Mouse (Mus musculus) liver, embryonic 13.5 days (tissue): ENCODE results near the gene Gm10142. TPM values are rescaled to one million over a fixed set of nuclear protein-coding genes. Genes with fewer than 3 reads are reported as not detected.
"Not testable (repeated sequence)": the region's sequence is repeated elsewhere in the genome, so short reads cannot be mapped to it uniquely, and the experiment has no call there.

Source experiments
- ATAC-seq: fragments of 200-750 bp; cut with Nextera tagmentation; 2 replicates; pipeline ENCODE4 v1.8.0; 2017; ENCODE audit warnings: low read depth, mild to moderate bottlenecking, moderate number of reproducible peaks, moderate library complexity
- DNase-seq: peaks from one replicate; pipeline ENCODE4 v3.0.0; 2022
- H3K27ac ChIP-seq: fragments of 300-500 bp; sonication (generic); 2 replicates; pipeline ENCODE4 v1.5.1; 2015; ENCODE audit warnings: moderate library complexity, mild to moderate bottlenecking, inconsistent platforms
- H3K27me3 ChIP-seq: fragments of 300-500 bp; sonication (generic); 2 replicates; pipeline ENCODE4 v1.6.1; 2015; ENCODE audit warnings: mild to moderate bottlenecking, inconsistent platforms
- H3K36me3 ChIP-seq: fragments of 300-500 bp; sonication (generic); 2 replicates; pipeline ENCODE4 v1.6.1; 2015; ENCODE audit warnings: mild to moderate bottlenecking, inconsistent platforms
- H3K4me1 ChIP-seq: fragments of 300-500 bp; sonication (generic); replicated peaks from 2 replicates; pipeline ENCODE4 v1.6.1; 2015; ENCODE audit warnings: inconsistent platforms
- H3K4me2 ChIP-seq: fragments of 300-500 bp; sonication (generic); 2 replicates; pipeline ENCODE4 v1.6.1; 2015; ENCODE audit warnings: inconsistent platforms, mild to moderate bottlenecking, moderate library complexity
- H3K4me3 ChIP-seq: fragments of 300-500 bp; sonication (generic); replicated peaks from 2 replicates; pipeline ENCODE4 v1.5.1; 2015; ENCODE audit warnings: mild to moderate bottlenecking, inconsistent platforms
- H3K9ac ChIP-seq: fragments of 300-500 bp; sonication (generic); 2 replicates; pipeline ENCODE4 v1.6.1; 2015; ENCODE audit warnings: mild to moderate bottlenecking, inconsistent platforms
- H3K9me3 ChIP-seq: fragments of 300-500 bp; sonication (generic); replicated peaks from 2 replicates; pipeline ENCODE4 v1.6.1; 2016; ENCODE audit warnings: inconsistent platforms
- WGBS: fragments of 180-500 bp; shearing (Covaris S2); methylation state at CpG from one replicate; pipeline ENCODE4 v1.1.7; 2015; ENCODE audit not compliant: insufficient replicate concordance; 5-methylcytosine and 5-hydroxymethylcytosine counted together
- polyA plus RNA-seq: library from polyadenylated mRNA; unstranded; fragments of >200 nt; fragmentation: Nextera tagmentation; extraction: Ambion mirVana; gene quantifications from 2 replicates; pipeline ENCODE4 v1.2.1, GENCODE M21; 2015

Gm10142 gene
- polyA plus RNA-seq, 1 experiment from 2014 or later: not detected

GRCm38 (mm10) chr10:77741924-77742688 is 26.5 kb downstream of the Gm10142 start, which contains the start of gene Gm18596:
Gm18596 (minus strand) TSS chr10:77742638.
- not testable (repeated sequence) for H3K27me3 ChIP-seq, H3K4me3 ChIP-seq, DNase-seq, H3K4me1 ChIP-seq, H3K9me3 ChIP-seq, H3K36me3 ChIP-seq, H3K9ac ChIP-seq, H3K27ac ChIP-seq, H3K4me2 ChIP-seq, ATAC-seq
- 65% methylated on average over 4 of the region's 5 CpGs for WGBS

- not testable (repeated sequence) for H3K4me3 ChIP-seq, H3K9me3 ChIP-seq, H3K27ac ChIP-seq, H3K36me3 ChIP-seq, H3K9ac ChIP-seq, H3K4me2 ChIP-seq, ATAC-seq, H3K27me3 ChIP-seq, DNase-seq, H3K4me1 ChIP-seq
- 52% methylated on average over 1 of the region's 1 CpGs for WGBS
Measured at GRCm38 (mm10) chr10:77750686-77751085, 35.1 kb downstream of the Gm10142 start.

- not testable (repeated sequence) for H3K9me3 ChIP-seq, DNase-seq, H3K27ac ChIP-seq, H3K36me3 ChIP-seq, H3K4me1 ChIP-seq, H3K4me2 ChIP-seq, ATAC-seq, H3K4me3 ChIP-seq, H3K27me3 ChIP-seq, H3K9ac ChIP-seq
- 45% methylated on average over 1 of the region's 1 CpGs for WGBS
Measured at GRCm38 (mm10) chr10:77751254-77751653, 35.6 kb downstream of the Gm10142 start, which contains the start of gene Gm9736. Gm9736 (minus strand) TSS chr10:77751354.

- not testable (repeated sequence) for H3K4me1 ChIP-seq, H3K9me3 ChIP-seq, H3K27me3 ChIP-seq, H3K4me2 ChIP-seq, H3K36me3 ChIP-seq, ATAC-seq, DNase-seq, H3K27ac ChIP-seq, H3K9ac ChIP-seq, H3K4me3 ChIP-seq
- WGBS: 39% methylated on average over 3 of the region's 3 CpGs
Measured at GRCm38 (mm10) chr10:77752312-77752711, 36.7 kb downstream of the Gm10142 start.

GRCm38 (mm10) chr10:77753448-77753847 is 37.8 kb downstream of the Gm10142 start:
- Histone ChIP-seq H3K27me3 (no peaks in the 10 kb centered on the region), H3K4me2 (no peak overlapping the region), H3K4me3 (no peak overlapping the region), H3K9ac (no peak overlapping the region), H3K4me1 (no peaks in the 10 kb centered on the region), H3K36me3 (no peaks in the 10 kb centered on the region), H3K27ac (no peak overlapping the region), H3K9me3 (no peaks in the 10 kb centered on the region)
- ATAC-seq (no peak), DNase-seq (no peak)

- not testable (repeated sequence) for H3K36me3 ChIP-seq, DNase-seq, H3K27ac ChIP-seq, H3K4me1 ChIP-seq, H3K27me3 ChIP-seq, H3K9me3 ChIP-seq, H3K9ac ChIP-seq, H3K4me2 ChIP-seq, ATAC-seq, H3K4me3 ChIP-seq
- 50% methylated on average over 1 of the region's 1 CpGs for WGBS
Measured at GRCm38 (mm10) chr10:77759582-77759981, 44.0 kb downstream of the Gm10142 start, which contains the start of gene Gm3233. Gm3233 (minus strand) TSS chr10:77759682.

Other genes with a start within 250 kb of the Gm10142 start
- gene Fam207a, start 200.0 kb upstream of the Gm10142 start, polyA plus RNA-seq: 23.3 and 26.2 TPM in 2 replicates
- 10.3 and 10.7 TPM in 2 replicates for gene Itgb2, start 185.6 kb upstream of the Gm10142 start, polyA plus RNA-seq
- 64.1 and 73.2 TPM in 2 replicates for gene Pttg1ip, start 134.1 kb upstream of the Gm10142 start, polyA plus RNA-seq
- gene Sumo3, start 109.7 kb upstream of the Gm10142 start, polyA plus RNA-seq: 118 and 127 TPM in 2 replicates
- gene Gm49325, start 109.6 kb upstream of the Gm10142 start, polyA plus RNA-seq: 1.1 and 5.3 TPM in 2 replicates
- 47.2 and 50.1 TPM in 2 replicates for gene Ube2g2, start 93.5 kb upstream of the Gm10142 start, polyA plus RNA-seq
- 0.07 and 0.10 TPM in 2 replicates for gene Tspear, start 29.2 kb upstream of the Gm10142 start, polyA plus RNA-seq
- gene Gm19402, start 25.1 kb upstream of the Gm10142 start, polyA plus RNA-seq: not detected in 2 replicates
- gene Gm9508, start 18.6 kb upstream of the Gm10142 start, polyA plus RNA-seq: not detected in 2 replicates
- not detected in 2 replicates for gene Gm10272, start 9.2 kb upstream of the Gm10142 start, polyA plus RNA-seq
- gene Gm10024, start 4.3 kb upstream of the Gm10142 start, polyA plus RNA-seq: not detected in 2 replicates
- not detected in 2 replicates for gene Krtap12-1, start 4.8 kb downstream of the Gm10142 start, polyA plus RNA-seq
- not detected in 2 replicates for gene Gm10100, start 10.7 kb downstream of the Gm10142 start, polyA plus RNA-seq
- gene Gm18596, start 26.8 kb downstream of the Gm10142 start, polyA plus RNA-seq: not detected in 2 replicates
- gene Gm9736, start 35.5 kb downstream of the Gm10142 start, polyA plus RNA-seq: not detected in 2 replicates
- gene Gm3233, start 43.9 kb downstream of the Gm10142 start, polyA plus RNA-seq: not detected in 2 replicates
- gene Gm3238, start 55.5 kb downstream of the Gm10142 start, polyA plus RNA-seq: not detected in 2 replicates
- gene Gm7138, start 61.1 kb downstream of the Gm10142 start, polyA plus RNA-seq: not detected in 2 replicates
- gene Gm3250, start 66.7 kb downstream of the Gm10142 start, polyA plus RNA-seq: not detected in 2 replicates
- not detected in 2 replicates for gene Gm7137, start 72.4 kb downstream of the Gm10142 start, polyA plus RNA-seq
- gene Gm9639, start 79.3 kb downstream of the Gm10142 start, polyA plus RNA-seq: not detected in 2 replicates
- not detected in 2 replicates for gene Gm19668, start 83.3 kb downstream of the Gm10142 start, polyA plus RNA-seq
- gene Gm9507, start 96.0 kb downstream of the Gm10142 start, polyA plus RNA-seq: not detected in 2 replicates
- gene Gm2696, start 98.9 kb downstream of the Gm10142 start, polyA plus RNA-seq: not detected in 2 replicates
- gene Krtap10-4, start 111.3 kb downstream of the Gm10142 start, polyA plus RNA-seq: not detected in 2 replicates
- gene Krtap10-10, start 120.1 kb downstream of the Gm10142 start, polyA plus RNA-seq: not detected in 2 replicates
- not detected in 2 replicates for gene Gm36176, start 131.0 kb downstream of the Gm10142 start, polyA plus RNA-seq
- gene Gm10318, start 137.1 kb downstream of the Gm10142 start, polyA plus RNA-seq: not detected in 2 replicates
- not detected in 2 replicates for gene Gm3285, start 146.2 kb downstream of the Gm10142 start, polyA plus RNA-seq
- gene Lrrc3, start 186.7 kb downstream of the Gm10142 start, polyA plus RNA-seq: 8.6 and 10.1 TPM in 2 replicates